Mouse (Mus musculus): ENCODE results near the gene 2410137M14Rik. TPM values are rescaled to one million over a fixed set of nuclear protein-coding genes. Genes with fewer than 3 reads are reported as not detected.

The 2410137M14Rik gene
- polyA plus RNA-seq, 1 experiment from 2014 or later, result not detected

DNA sequence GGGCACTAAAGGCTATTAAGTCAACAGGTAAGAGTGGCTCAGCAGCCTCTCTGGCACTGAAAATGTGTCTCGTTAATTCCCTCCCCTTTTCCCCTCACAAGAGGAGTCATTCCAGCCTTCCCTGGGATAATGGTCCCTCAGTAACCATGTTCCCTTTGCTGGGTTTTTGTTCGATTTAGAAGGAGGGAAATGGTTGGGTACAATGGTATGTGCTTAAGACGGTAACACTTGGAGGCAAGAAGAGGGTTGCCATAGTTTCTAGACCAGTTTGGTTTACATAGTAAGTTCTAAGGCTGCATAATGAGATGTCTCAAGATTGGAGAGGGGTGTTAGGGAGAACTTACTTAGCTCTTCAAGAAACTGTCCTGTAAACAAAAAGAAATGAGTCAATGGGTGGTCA is 30.7 kb upstream of the 2410137M14Rik start:
- no peaks in the 10 kb centered on the region for H3K27me3 ChIP-seq (replicated peaks)
- H3K4me3 ChIP-seq, result no peak overlapping the region
- H3K4me2 ChIP-seq, result no peak overlapping the region
- 71% methylated on average over 3 of the region's 3 CpGs for WGBS
- no peak overlapping the region for H3K9ac ChIP-seq
- H3K36me3 ChIP-seq, result peaks cover 46% of the 10 kb centered on the region
- no peaks in the 10 kb centered on the region for H3K9me3 ChIP-seq
- ATAC-seq (ENCODE audit: extremely low read depth, insufficient number of reproducible peaks, low FRiP score, low TSS enrichment), result no peak
- H3K4me1 ChIP-seq, result no peaks in the 10 kb centered on the region
- H3K27ac ChIP-seq (replicated peaks), result no peak overlapping the region

DNA sequence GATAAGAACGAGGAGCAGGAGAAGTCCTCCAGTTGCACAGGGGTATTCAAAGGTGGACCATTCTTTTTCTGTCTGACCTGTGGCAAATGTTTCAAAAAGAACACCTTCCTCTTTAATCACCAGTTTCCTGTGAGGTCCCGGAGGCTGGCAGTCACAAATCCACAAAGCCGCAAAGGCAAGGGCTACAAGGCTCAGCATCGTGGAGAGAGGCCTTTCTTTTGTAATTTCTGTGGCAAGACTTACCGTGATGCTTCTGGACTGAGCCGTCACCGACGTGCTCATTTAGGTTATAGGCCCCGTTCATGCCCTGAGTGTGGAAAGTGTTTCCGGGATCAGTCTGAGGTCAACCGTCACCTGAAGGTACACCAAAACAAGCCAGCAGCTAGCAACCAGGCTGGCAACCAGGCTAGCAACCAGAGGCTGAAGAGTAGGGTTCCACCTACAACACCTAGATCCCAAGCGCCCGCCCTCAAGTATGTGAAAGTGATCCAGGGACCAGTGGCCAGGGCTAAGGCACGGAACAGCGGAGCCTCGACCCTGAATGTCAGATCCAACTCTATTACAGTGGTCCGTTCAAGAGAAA is 28.5 kb upstream of the 2410137M14Rik start:
- no peaks in the 10 kb centered on the region for H3K9me3 ChIP-seq
- no peak overlapping the region for H3K9ac ChIP-seq
- H3K36me3 ChIP-seq, result peaks cover 63% of the 10 kb centered on the region
- H3K4me2 ChIP-seq, result no peak overlapping the region
- no peak for ATAC-seq (ENCODE audit: extremely low read depth, insufficient number of reproducible peaks, low FRiP score, low TSS enrichment)
- no peak overlapping the region for H3K4me3 ChIP-seq
- H3K4me1 ChIP-seq, result no peaks in the 10 kb centered on the region
- no peak overlapping the region for H3K27ac ChIP-seq (replicated peaks)
- WGBS, result 86% methylated on average over 17 of the region's 17 CpGs
- H3K27me3 ChIP-seq (replicated peaks), result no peaks in the 10 kb centered on the region

DNA sequence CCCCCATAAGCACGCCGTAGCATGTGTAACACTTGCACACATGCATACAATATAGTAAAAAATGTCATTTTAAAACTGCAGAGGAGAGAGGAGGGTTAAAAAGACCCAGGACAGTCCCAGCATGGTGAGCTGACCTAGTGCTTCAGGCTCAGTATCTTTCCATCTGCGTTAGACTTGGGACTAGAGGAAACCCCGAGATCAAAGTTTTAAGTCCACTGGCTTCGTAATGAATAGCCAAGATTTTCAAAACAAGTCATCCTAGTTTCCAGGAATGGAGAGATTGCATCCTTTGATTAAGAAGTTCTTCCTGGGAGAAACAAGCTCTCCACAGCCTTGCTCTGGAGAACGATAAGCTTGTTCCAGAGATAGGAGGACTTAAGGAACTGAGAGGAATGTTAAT is 27.1 kb upstream of the 2410137M14Rik start:
- no peak overlapping the region for H3K9ac ChIP-seq
- H3K9me3 ChIP-seq, result no peaks in the 10 kb centered on the region
- no peak for ATAC-seq (ENCODE audit: extremely low read depth, insufficient number of reproducible peaks, low FRiP score, low TSS enrichment)
- WGBS, result 85% methylated on average over 6 of the region's 6 CpGs
- H3K36me3 ChIP-seq, result peaks cover 67% of the 10 kb centered on the region
- H3K4me3 ChIP-seq, result no peak overlapping the region
- no peak overlapping the region for H3K4me2 ChIP-seq
- H3K27me3 ChIP-seq (replicated peaks), result no peaks in the 10 kb centered on the region
- peaks cover 10% of the 10 kb centered on the region for H3K4me1 ChIP-seq
- H3K27ac ChIP-seq (replicated peaks), result no peak overlapping the region

DNA sequence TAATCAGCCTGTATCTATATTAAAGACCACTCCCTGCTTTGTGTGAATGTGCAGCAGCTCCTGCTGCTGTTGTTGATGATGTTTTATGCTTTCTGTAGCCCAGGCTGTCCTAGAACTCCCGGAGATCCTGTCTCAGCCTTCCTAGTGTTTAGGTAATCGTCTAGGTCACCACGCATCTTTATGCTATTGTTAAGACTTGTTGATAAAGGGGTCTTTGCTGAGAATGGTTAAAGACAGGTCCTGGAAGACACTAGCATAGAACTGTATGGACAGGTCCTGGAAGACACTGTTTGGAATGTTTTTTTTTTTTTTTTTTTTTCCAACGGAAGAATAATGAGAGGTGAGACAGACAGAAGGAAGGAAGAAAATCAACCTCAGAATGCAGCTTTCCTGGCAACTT is 22.3 kb upstream of the 2410137M14Rik start:
- Histone ChIP-seq H3K36me3 (peaks cover 37% of the 10 kb centered on the region), H3K27me3 (replicated peaks) (no peaks in the 10 kb centered on the region), H3K9me3 (no peaks in the 10 kb centered on the region), H3K27ac (replicated peaks) (peak overlapping the region; percentile 89), H3K9ac (peak overlapping the region; percentile 89), H3K4me2 (peak overlapping the region; percentile 80), H3K4me3 (peak overlapping the region; percentile 70), H3K4me1 (peaks cover 12% of the 10 kb centered on the region)
- peak; percentile 9; the same call in 1 of the 2 replicates for ATAC-seq (ENCODE audit: extremely low read depth, insufficient number of reproducible peaks, low FRiP score, low TSS enrichment)
- WGBS, result 39% methylated on average over 4 of the region's 4 CpGs

DNA sequence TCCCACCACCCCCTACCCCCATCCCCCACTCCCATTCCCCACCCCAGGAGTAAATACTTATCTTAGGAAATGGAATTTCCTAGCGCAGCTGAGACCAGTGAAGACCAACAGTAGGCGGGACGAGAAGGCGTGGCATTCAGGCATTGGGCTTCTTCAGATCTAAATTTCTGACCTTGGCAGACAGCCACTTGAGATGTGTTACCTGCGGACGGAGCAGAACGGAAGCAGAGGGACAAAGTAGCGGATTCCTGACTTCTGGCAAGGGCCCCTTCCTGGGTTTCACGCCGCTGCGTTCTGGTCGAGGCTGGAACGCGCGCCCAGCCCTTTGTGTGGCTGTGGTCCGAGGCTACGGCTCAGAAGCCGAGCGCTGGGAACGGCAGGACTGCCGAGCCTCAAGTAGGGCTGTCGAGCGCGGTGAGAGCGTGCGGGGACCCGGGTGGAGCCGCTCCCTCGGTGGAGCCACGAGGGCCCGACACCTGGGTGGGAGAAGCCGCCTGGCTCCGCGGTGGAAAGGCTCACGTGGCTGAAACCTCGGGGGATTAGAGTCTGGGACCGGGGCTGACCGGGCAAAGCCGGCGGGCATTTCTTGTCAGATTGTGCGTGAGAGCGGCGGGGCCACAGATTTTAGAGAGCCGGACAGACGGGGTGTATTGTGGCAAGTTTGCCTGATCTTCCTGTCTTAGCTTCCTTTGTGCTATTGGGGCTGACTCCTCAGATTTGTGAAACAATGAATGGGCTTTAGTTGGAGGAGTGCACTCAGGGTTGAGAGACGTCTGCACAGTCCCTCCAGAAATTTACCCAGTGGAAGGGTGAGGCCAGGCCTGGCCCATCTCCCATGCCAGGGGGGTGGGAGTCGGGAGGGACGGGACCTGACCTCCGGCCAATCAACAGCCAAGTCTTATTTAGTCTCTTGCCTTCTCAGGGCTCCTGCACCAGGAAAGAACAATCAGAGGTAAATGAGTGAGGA is 21.6 kb upstream of the 2410137M14Rik start:
- H3K4me2 ChIP-seq, result peak overlapping the region; percentile 80
- peak; percentile 56 for ATAC-seq (ENCODE audit: extremely low read depth, insufficient number of reproducible peaks, low FRiP score, low TSS enrichment)
- H3K27ac ChIP-seq (replicated peaks), result peak overlapping the region; percentile 89
- H3K9ac ChIP-seq, result peak overlapping the region; percentile 89
- WGBS, result under 1% methylated on average over 49 of the region's 49 CpGs
- H3K27me3 ChIP-seq (replicated peaks), result no peaks in the 10 kb centered on the region
- H3K4me1 ChIP-seq, result peaks cover 12% of the 10 kb centered on the region
- peaks cover 30% of the 10 kb centered on the region for H3K36me3 ChIP-seq
- H3K4me3 ChIP-seq, result peak overlapping the region; percentile 70
- H3K9me3 ChIP-seq, result no peaks in the 10 kb centered on the region

DNA sequence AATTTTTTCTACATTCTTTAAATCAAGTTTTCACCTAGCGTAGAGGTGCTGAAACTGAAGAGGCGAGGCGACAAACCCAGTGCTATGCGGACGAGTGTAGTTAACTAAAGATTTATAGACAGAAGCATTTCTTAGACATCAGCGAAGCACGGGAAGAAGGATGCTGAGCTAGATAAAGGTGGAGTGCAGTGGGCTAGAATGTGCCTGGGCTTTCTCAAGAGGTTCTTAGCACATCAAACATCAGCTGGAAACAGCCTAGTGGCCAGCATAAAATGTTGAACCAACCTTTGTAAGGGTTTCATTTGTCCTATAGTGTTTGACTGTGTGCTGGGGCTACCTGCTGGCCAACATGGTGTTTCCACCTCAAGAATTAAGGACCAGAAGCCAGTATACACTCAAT is 19.8 kb upstream of the 2410137M14Rik start, which contains the start of gene Zfp57:
Gene Zfp57 (plus strand): TSS at position 301 of the 400 bp plus-strand sequence.
- H3K4me1 ChIP-seq, result peaks cover 12% of the 10 kb centered on the region
- peak within 1 kb of the TSS; percentile 80 for H3K4me2 ChIP-seq
- peak within 1 kb of the TSS; percentile 70 for H3K4me3 ChIP-seq
- peak within 1 kb of the TSS; percentile 89; the same call in 1 of the 2 replicates for H3K9ac ChIP-seq
- H3K36me3 ChIP-seq, result peaks cover 13% of the 10 kb centered on the region
- no peak within 1 kb of the TSS for H3K27ac ChIP-seq (replicated peaks)
- no peaks in the 10 kb centered on the region for H3K27me3 ChIP-seq (replicated peaks)
- no peaks in the 10 kb centered on the region for H3K9me3 ChIP-seq
- WGBS, result 84% methylated on average over 7 of the region's 7 CpGs
- no peak for ATAC-seq (ENCODE audit: extremely low read depth, insufficient number of reproducible peaks, low FRiP score, low TSS enrichment)

DNA sequence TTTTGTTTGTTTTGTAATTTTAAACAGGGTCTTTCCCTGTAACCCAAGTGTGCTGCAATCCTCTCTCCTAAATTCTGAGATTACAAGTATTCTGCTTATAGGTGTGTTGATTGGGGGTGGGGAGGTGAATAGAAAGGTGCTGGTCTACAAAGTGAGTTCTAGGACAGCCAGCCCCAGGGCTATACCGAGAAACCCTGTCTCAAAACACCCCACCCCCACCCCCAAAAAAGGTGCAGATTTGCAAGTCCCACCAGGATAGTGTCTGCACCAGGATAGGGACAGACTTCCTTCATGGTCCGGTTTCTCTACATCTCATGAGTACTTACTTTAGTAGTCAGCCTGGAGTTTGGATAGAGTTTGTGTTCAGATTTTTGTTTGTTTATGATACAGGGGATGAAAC is 17.4 kb upstream of the 2410137M14Rik start:
- Histone ChIP-seq H3K9me3 (no peaks in the 10 kb centered on the region), H3K4me3 (no peak overlapping the region), H3K4me1 (peaks cover 5% of the 10 kb centered on the region; the same call in 1 of the 2 replicates), H3K4me2 (no peak overlapping the region), H3K36me3 (no peaks in the 10 kb centered on the region), H3K27ac (replicated peaks) (no peak overlapping the region), H3K27me3 (replicated peaks) (no peaks in the 10 kb centered on the region), H3K9ac (no peak overlapping the region)
- 52% methylated on average over 2 of the region's 2 CpGs for WGBS
- no peak for ATAC-seq (ENCODE audit: extremely low read depth, insufficient number of reproducible peaks, low FRiP score, low TSS enrichment)

DNA sequence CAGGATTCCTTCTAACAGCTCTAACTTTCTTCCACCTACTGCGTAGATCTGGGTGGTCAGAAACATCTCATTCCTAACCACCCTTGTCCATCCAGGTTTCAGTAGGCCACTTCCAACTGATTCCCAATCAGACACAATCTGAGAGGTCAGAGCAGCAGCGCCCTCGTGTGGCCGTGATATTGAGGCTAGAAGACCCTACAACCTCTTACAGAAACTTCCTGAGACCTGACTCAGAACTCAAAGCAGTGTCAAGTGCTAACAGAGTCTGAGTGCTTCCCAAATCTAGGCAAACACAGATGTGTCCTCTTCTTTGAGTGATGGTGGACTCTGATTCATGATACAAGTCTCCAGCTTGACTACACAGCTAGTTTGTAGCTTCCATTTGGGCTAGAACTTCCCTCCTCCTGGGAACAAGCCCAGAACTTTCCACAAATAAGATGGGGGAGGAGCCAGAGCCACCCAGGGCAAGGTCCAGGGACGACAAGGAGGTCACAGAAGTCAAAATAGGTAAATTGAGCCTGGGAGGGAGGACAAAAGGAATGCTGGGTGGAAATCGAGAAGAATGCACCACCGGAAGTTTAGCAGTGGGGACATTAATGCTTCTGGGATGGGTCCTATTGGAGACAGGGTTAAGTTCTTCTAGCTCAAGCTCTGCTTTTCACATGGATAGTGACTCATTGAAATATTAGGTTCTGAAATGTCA is 16.1 kb upstream of the 2410137M14Rik start:
- Histone ChIP-seq H3K4me1 (no peaks in the 10 kb centered on the region), H3K36me3 (no peaks in the 10 kb centered on the region), H3K27me3 (replicated peaks) (no peaks in the 10 kb centered on the region), H3K27ac (replicated peaks) (no peak overlapping the region), H3K9me3 (no peaks in the 10 kb centered on the region), H3K9ac (peak overlapping the region; percentile 4; the same call in 1 of the 2 replicates), H3K4me3 (no peak overlapping the region), H3K4me2 (no peak overlapping the region)
- 23% methylated on average over 7 of the region's 7 CpGs for WGBS
- no peak for ATAC-seq (ENCODE audit: extremely low read depth, insufficient number of reproducible peaks, low FRiP score, low TSS enrichment)

DNA sequence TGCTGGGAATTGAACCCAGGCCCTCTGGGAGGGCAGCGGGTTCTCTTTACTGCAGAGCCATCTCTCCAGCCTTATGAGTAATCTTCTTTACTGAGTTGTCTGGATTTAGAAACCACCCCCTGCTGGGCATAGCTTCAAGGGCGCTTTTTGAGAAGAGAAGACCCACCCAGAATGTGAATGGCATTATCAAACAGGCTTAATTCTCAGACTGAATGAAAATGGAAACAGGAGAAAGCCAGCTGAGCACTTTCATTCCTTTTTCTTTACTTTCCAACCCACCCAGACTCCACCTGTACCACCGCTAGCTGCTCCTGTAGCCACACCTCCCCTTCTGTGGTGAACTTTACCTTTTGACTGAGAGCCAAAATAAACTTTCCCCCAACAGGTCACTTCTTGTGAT is 14.4 kb upstream of the 2410137M14Rik start:
- Histone ChIP-seq H3K9me3 (no peaks in the 10 kb centered on the region), H3K4me2 (no peak overlapping the region), H3K27me3 (replicated peaks) (peaks cover 5% of the 10 kb centered on the region; the same call in 1 of the 2 replicates), H3K36me3 (no peaks in the 10 kb centered on the region), H3K4me1 (no peaks in the 10 kb centered on the region), H3K9ac (no peak overlapping the region), H3K27ac (replicated peaks) (no peak overlapping the region), H3K4me3 (no peak overlapping the region)
- WGBS, result 62% methylated on average over 3 of the region's 3 CpGs
- no peak for ATAC-seq (ENCODE audit: extremely low read depth, insufficient number of reproducible peaks, low FRiP score, low TSS enrichment)

DNA sequence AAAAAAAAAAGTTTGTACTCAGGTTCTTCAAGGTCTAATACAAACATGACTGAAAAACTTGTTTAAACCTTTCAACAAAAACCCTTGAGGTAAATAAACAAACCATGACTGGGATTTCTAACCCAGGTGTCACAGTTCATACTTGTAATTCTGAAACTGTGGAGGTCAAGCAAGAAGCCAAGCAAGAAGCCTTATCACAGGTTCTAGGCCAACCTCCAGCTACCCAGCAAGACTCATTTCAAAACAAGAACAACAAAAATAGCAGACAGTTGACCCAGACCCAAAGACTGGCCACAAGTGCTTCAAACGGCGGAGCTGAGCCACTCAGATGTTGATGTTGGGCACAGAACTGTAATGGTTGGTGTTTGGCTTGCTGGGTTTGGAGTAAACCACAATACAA is 13.5 kb upstream of the 2410137M14Rik start:
- no peak overlapping the region for H3K4me2 ChIP-seq
- WGBS, result 77% methylated on average over 2 of the region's 2 CpGs
- ATAC-seq (ENCODE audit: extremely low read depth, insufficient number of reproducible peaks, low FRiP score, low TSS enrichment), result no peak
- no peaks in the 10 kb centered on the region for H3K4me1 ChIP-seq
- no peaks in the 10 kb centered on the region for H3K36me3 ChIP-seq
- peaks cover 11% of the 10 kb centered on the region for H3K27me3 ChIP-seq (replicated peaks)
- H3K4me3 ChIP-seq, result no peak overlapping the region
- H3K9ac ChIP-seq, result no peak overlapping the region
- H3K9me3 ChIP-seq, result no peaks in the 10 kb centered on the region
- H3K27ac ChIP-seq (replicated peaks), result no peak overlapping the region

DNA sequence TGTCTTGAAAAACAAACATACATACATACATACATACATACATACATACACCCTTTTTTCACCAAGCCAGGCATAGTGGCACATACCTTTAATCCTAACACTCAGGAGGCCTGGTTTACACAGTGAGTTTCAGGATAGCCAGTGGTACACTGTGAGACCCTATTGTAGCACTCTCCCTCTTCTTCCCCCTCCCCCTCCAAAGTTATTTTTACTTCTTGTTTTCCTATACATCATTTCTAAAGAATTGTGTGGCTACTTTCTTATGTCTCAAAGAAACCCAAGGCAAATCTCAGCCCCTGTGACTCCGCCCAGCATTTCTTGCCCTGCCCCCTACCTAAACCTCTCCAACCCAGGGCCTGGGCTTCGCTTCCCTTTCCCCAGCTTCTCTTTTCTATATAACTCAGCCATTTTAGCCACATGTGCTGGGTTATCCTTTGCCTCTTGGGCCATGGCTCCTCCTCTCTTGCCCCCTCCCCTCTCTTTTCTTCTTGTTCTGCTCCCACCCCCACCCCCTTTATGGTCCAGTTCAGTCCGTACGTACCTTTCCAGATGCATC is 12.8 kb upstream of the 2410137M14Rik start:
- ATAC-seq (ENCODE audit: extremely low read depth, insufficient number of reproducible peaks, low FRiP score, low TSS enrichment), result no peak
- H3K4me3 ChIP-seq, result no peak overlapping the region
- no peak overlapping the region for H3K4me2 ChIP-seq
- H3K9ac ChIP-seq, result no peak overlapping the region
- peaks cover under 1% of the 10 kb centered on the region; the same call in 1 of the 2 replicates for H3K4me1 ChIP-seq
- H3K9me3 ChIP-seq, result no peaks in the 10 kb centered on the region
- no peaks in the 10 kb centered on the region for H3K36me3 ChIP-seq
- H3K27ac ChIP-seq (replicated peaks), result no peak overlapping the region
- H3K27me3 ChIP-seq (replicated peaks), result peaks cover 18% of the 10 kb centered on the region
- WGBS, result 87% methylated on average over 4 of the region's 4 CpGs
